26 mouse cellular contexts compared by ENCODE assay signal in genomic region chr8:65206202-65206601, GRCm38 (mm10).
A peak's percentile ranks its signal among the peaks of the same experiment; 100 is the strongest.
DNase-seq lines count a peak whose midpoint lies in the region; TF ChIP-seq lines count a peak whose summit lies in the region.
"Had no signal": no experiment of that assay in that cellular context is flagged by ENCODE, and none has a peak within 500 bp of the region (broad histone marks: within the 10 kb centered on the region; RNA-seq: fewer than 3 reads in every experiment).

No protein-coding gene starts in this region.

- H3K27me3 ChIP-seq in MEL (ENCODE audit: control insufficient read depth in 1 of 2, insufficient read depth in 2 of 2, low read length in 2 of 2), result no peaks in the 10 kb centered on the region
- H3K27me3 ChIP-seq in embryonic facial prominence, embryonic 10.5 days (replicated peaks; ENCODE audit: low read depth, poor library complexity, severe bottlenecking), result no peaks in the 10 kb centered on the region
- H3K27me3 ChIP-seq: heart, embryonic 13.5 days; limb, embryonic 13.5 days; liver, embryonic 13.5 days; lung, embryonic 15.5 days; midbrain, embryonic 15.5 days; neural tube, embryonic 13.5 days; stomach, embryonic 15.5 days had no signal

- no peaks in the 10 kb centered on the region for H3K4me1 ChIP-seq in MEL (ENCODE audit: control insufficient read depth in 1 of 2, insufficient read depth in 2 of 2, low read length in 2 of 2)
- no peaks in the 10 kb centered on the region for H3K4me1 ChIP-seq in embryonic facial prominence, embryonic 10.5 days
- H3K4me1 ChIP-seq: heart, embryonic 13.5 days; limb, embryonic 13.5 days; liver, embryonic 13.5 days; lung, embryonic 15.5 days; midbrain, embryonic 15.5 days; neural tube, embryonic 13.5 days; stomach, embryonic 15.5 days had no signal

- H3K79me2 ChIP-seq in MEL (ENCODE audit: control insufficient read depth, insufficient read depth, low read length, poor library complexity), result no peaks in the 10 kb centered on the region

- H3K27ac ChIP-seq in MEL (ENCODE audit: control insufficient read depth, low read depth, low read length), result no peak overlapping the region
- H3K27ac ChIP-seq in embryonic facial prominence, embryonic 10.5 days (replicated peaks), result no peak overlapping the region
- H3K27ac ChIP-seq: heart, embryonic 13.5 days; limb, embryonic 13.5 days; liver, embryonic 13.5 days; lung, embryonic 15.5 days; midbrain, embryonic 15.5 days; neural tube, embryonic 13.5 days; stomach, embryonic 15.5 days had no signal

- H3K9me3 ChIP-seq in MEL (replicated peaks; ENCODE audit: insufficient read depth, low read length), result no peaks in the 10 kb centered on the region
- H3K9me3 ChIP-seq in embryonic facial prominence, embryonic 10.5 days, result no peaks in the 10 kb centered on the region
- H3K9me3 ChIP-seq: G1E; heart, embryonic 13.5 days; limb, embryonic 13.5 days; liver, embryonic 13.5 days; lung, embryonic 15.5 days; midbrain, embryonic 15.5 days; neural tube, embryonic 13.5 days; stomach, embryonic 15.5 days had no signal

- H3K36me3 ChIP-seq in MEL (ENCODE audit: control insufficient read depth in 1 of 2, insufficient read depth in 2 of 2, low read length in 2 of 2), result no peaks in the 10 kb centered on the region
- no peaks in the 10 kb centered on the region for H3K36me3 ChIP-seq in embryonic facial prominence, embryonic 10.5 days (replicated peaks)
- H3K36me3 ChIP-seq: G1E; heart, embryonic 13.5 days; limb, embryonic 13.5 days; liver, embryonic 13.5 days; lung, embryonic 15.5 days; midbrain, embryonic 15.5 days; neural tube, embryonic 13.5 days; stomach, embryonic 15.5 days had no signal

- no peak overlapping the region for H3K4me3 ChIP-seq in MEL (ENCODE audit: control insufficient read depth in 1 of 2, insufficient read depth in 1 of 2, low read depth in 2 of 2, low read length in 2 of 2)
- H3K4me3 ChIP-seq in embryonic facial prominence, embryonic 10.5 days, result no peak overlapping the region
- H3K4me3 ChIP-seq: heart, embryonic 13.5 days; limb, embryonic 13.5 days; liver, embryonic 13.5 days; lung, embryonic 15.5 days; midbrain, embryonic 15.5 days; myocyte; neural tube, embryonic 13.5 days; stomach, embryonic 15.5 days had no signal

- TF ChIP-seq CTCF in MEL (IDR thresholded peaks at IDR 0.05 in 2 of 3, conservative IDR thresholded peaks at IDR 0.05 in 1 of 3; ENCODE audit: control insufficient read depth in 1 of 3, insufficient read depth in 1 of 3, low read depth in 2 of 3, low read length in 3 of 3, poor library complexity in 1 of 3, severe bottlenecking in 1 of 3), result peak in 2 of 3 experiments; percentile 9 to 23; a peak in 2 of 6 replicates

- no peak for TF ChIP-seq POLR2A in MEL (IDR thresholded peaks at IDR 0.05; ENCODE audit: control insufficient read depth in 1 of 2, insufficient read depth in 1 of 2, low read depth in 1 of 2, low read length in 2 of 2, poor library complexity in 1 of 2)

- peak; percentile 4 to 5 for DNase-seq in kidney, postnatal 4 days
- DNase-seq in kidney, postnatal 10 days, result no peak
- DNase-seq in thymus, postnatal 4 days, result peak; percentile 8
- no peak for DNase-seq in thymus, postnatal 10 days (ENCODE audit: low spot score in 2 of 2)
- peak; percentile 3 for DNase-seq in MEL (ENCODE audit: low read depth, low spot score)
- DNase-seq in right cerebral cortex, adult 18-20 months, result no peak
- no peak for DNase-seq in embryonic facial prominence, embryonic 10.5 days (ENCODE audit: low spot score)
- DNase-seq: cerebellum, adult 11-12 months; cerebellum, postnatal 25 days; gastrocnemius, postnatal 25 days; heart, adult 18-20 months; heart, postnatal 14 days; kidney, adult 8-10 months; kidney, postnatal 25 days; liver, embryonic 13.5 days; lung, postnatal 36 days; retina, postnatal 1 day; thymus, adult 2 months had no signal

- 92% methylated on average over 2 of the region's 2 CpGs for WGBS in embryonic facial prominence, embryonic 10.5 days

- peak; percentile 0 for TF ChIP-seq RAD21 in MEL (IDR thresholded peaks at IDR 0.05; ENCODE audit: low read depth, low read length)

- no peak for TF ChIP-seq EP300 in MEL (IDR thresholded peaks at IDR 0.05; ENCODE audit: low read depth in 1 of 2, low read length in 2 of 2)

- H3K9ac ChIP-seq in MEL (ENCODE audit: control insufficient read depth, low read depth, low read length, poor library complexity, severe bottlenecking), result no peak overlapping the region
- H3K9ac ChIP-seq: heart, embryonic 13.5 days; limb, embryonic 13.5 days; liver, embryonic 13.5 days; lung, embryonic 15.5 days; midbrain, embryonic 15.5 days; neural tube, embryonic 13.5 days; stomach, embryonic 15.5 days had no signal

TF ChIP-seq in MEL, 35 proteins besides CTCF, POLR2A, EP300 and RAD21:
- TF ChIP-seq TBP (IDR thresholded peaks at IDR 0.05; ENCODE audit: low read depth, low read length) (no peak), MYC (IDR thresholded peaks at IDR 0.05; ENCODE audit: low read depth, low read length) (no peak), BHLHE40 (IDR thresholded peaks at IDR 0.05; ENCODE audit: borderline replicate concordance, low read depth, low read length) (no peak), CHD1 (IDR thresholded peaks at IDR 0.05; ENCODE audit: low read depth, low read length) (no peak), MAX (IDR thresholded peaks at IDR 0.05; ENCODE audit: low read length) (no peak)

Comparison
In these comparisons a context has a peak if more than half of its experiments do, and no peak if none do; other contexts are left out.
1. DNase-seq: peak in kidney, postnatal 4 days (2 of 2), thymus, postnatal 4 days (single experiment) and MEL (single experiment); none in kidney, postnatal 10 days (single experiment), thymus, postnatal 10 days (0 of 2), right cerebral cortex, adult 18-20 months (single experiment) and embryonic facial prominence, embryonic 10.5 days (single experiment).